Mouse (Mus musculus): ENCODE results near the gene Gm30083. TPM values are rescaled to one million over a fixed set of nuclear protein-coding genes. Genes with fewer than 3 reads are reported as not detected.

The Gm30083 gene
- polyA plus RNA-seq, 1 experiment, result not detected

DNA sequence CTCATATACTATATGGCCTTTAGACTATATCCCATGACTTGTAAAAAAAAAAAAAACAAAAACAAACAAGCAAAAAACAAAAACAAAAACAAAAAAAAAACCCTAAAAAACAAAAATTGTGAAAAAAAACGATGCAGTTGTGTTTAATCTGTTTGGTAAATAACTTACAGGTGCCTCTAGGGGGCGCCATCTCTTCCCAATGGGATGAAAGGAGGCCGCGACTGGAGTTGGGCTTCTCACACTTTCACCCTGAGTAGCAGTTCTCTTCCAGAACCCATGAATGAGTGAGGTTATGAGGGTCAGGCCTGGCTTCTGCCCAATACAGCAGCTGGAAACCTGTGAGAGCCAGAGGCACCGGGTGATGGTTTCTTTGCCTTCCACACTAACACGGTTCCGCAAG, 49.3 kb downstream of the Gm30083 start:
- DNase-seq, result no peak
- H3K4me3 ChIP-seq (ENCODE audit: insufficient read depth, low read depth, low read length), result no peak overlapping the region
- 70% methylated on average over 7 of the region's 7 CpGs for WGBS
- H3K27me3 ChIP-seq (replicated peaks; ENCODE audit: control insufficient read depth, insufficient read depth, low read length), result no peaks in the 10 kb centered on the region
- no peak overlapping the region for H3K27ac ChIP-seq (ENCODE audit: insufficient read depth, low read depth, low read length)
- TF ChIP-seq POLR2A (IDR thresholded peaks at IDR 0.05; ENCODE audit: low read depth, low read length), result no peak
- no peak for TF ChIP-seq CTCF (conservative IDR thresholded peaks at IDR 0.05; ENCODE audit: insufficient read depth, insufficient read length, low read depth, low read length)
- H3K36me3 ChIP-seq (ENCODE audit: control insufficient read depth, insufficient read depth, low read length), result no peaks in the 10 kb centered on the region
- no peaks in the 10 kb centered on the region for H3K4me1 ChIP-seq (ENCODE audit: control insufficient read depth, insufficient read depth, low read length)

DNA sequence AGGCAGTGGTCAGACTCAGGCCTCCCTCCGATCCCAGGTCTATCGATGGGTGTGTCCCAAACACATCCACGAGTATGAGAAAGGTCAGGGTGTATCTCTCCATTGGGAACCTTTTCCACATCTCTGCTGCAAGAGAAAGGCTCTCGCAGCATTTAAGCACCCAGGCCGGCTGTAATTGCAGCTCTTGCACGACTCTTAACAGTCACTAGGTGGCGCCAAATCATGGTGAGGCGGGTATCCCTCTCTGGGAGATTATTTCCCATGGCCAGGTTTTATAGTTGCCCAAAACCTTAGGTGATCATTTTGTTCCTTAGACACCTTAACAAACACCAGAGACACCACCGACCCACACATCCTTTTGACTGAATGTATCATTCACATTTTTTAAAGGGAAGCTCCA, 55.6 kb downstream of the Gm30083 start:
- no peak overlapping the region for H3K27ac ChIP-seq (ENCODE audit: insufficient read depth, low read depth, low read length)
- TF ChIP-seq CTCF (conservative IDR thresholded peaks at IDR 0.05; ENCODE audit: insufficient read depth, insufficient read length, low read depth, low read length) (peak; percentile 67), POLR2A (IDR thresholded peaks at IDR 0.05; ENCODE audit: low read depth, low read length) (no peak)
- H3K4me1 ChIP-seq (ENCODE audit: control insufficient read depth, insufficient read depth, low read length), result no peaks in the 10 kb centered on the region
- no peaks in the 10 kb centered on the region for H3K36me3 ChIP-seq (ENCODE audit: control insufficient read depth, insufficient read depth, low read length)
- peak; percentile 36 for DNase-seq
- 11% methylated on average over 9 of the region's 9 CpGs for WGBS
- no peak overlapping the region for H3K4me3 ChIP-seq (ENCODE audit: insufficient read depth, low read depth, low read length)
- no peaks in the 10 kb centered on the region for H3K27me3 ChIP-seq (replicated peaks; ENCODE audit: control insufficient read depth, insufficient read depth, low read length)

DNA sequence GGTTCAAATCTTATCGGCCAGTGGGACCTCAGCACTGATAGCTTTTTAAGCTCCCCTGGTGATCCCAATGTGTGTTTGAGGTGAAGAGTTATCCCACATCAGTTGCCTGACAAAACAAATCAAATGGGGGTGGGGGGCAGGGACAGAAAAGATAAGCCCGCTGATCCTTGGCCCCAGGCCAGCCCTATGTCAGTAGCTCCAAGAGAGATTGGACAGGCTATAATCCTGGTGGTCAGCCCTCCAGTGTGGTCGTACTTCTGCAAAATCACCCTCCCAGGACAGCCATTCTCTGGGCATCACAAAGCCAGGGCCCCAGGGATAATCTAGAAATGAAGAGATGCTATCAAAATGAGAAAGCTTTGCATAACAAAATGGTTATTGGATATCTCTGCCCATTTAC, 56.1 kb downstream of the Gm30083 start:
- DNase-seq, result no peak
- H3K36me3 ChIP-seq (ENCODE audit: control insufficient read depth, insufficient read depth, low read length), result no peaks in the 10 kb centered on the region
- no peak overlapping the region for H3K4me3 ChIP-seq (ENCODE audit: insufficient read depth, low read depth, low read length)
- TF ChIP-seq POLR2A (IDR thresholded peaks at IDR 0.05; ENCODE audit: low read depth, low read length) (no peak), CTCF (conservative IDR thresholded peaks at IDR 0.05; ENCODE audit: insufficient read depth, insufficient read length, low read depth, low read length) (no peak)
- 70% methylated on average over 3 of the region's 3 CpGs for WGBS
- H3K4me1 ChIP-seq (ENCODE audit: control insufficient read depth, insufficient read depth, low read length), result no peaks in the 10 kb centered on the region
- H3K27me3 ChIP-seq (replicated peaks; ENCODE audit: control insufficient read depth, insufficient read depth, low read length), result no peaks in the 10 kb centered on the region
- no peak overlapping the region for H3K27ac ChIP-seq (ENCODE audit: insufficient read depth, low read depth, low read length)

DNA sequence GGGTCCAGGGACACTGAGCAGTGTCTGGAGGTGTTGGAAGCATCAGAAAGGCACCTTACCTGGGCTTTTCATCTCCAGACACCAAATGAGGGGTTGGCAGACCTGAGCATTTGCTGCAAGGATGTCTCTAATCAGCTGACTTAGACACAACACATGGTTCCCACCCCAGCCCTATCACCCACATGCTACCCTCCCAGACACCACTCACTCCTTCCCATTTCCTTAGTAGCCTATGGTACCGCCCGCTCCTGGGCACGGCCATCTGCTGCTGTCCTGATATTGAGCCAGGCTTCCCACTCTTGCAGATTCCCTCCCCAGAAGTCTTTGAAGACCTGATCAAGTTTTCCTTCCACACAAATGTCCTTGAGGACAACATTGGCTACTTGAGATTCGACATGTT, 56.8 kb downstream of the Gm30083 start:
- 88% methylated on average over 4 of the region's 4 CpGs for WGBS
- Histone ChIP-seq H3K27ac (ENCODE audit: insufficient read depth, low read depth, low read length) (no peak overlapping the region), H3K27me3 (replicated peaks; ENCODE audit: control insufficient read depth, insufficient read depth, low read length) (no peaks in the 10 kb centered on the region), H3K4me1 (ENCODE audit: control insufficient read depth, insufficient read depth, low read length) (no peaks in the 10 kb centered on the region), H3K4me3 (ENCODE audit: insufficient read depth, low read depth, low read length) (no peak overlapping the region), H3K36me3 (ENCODE audit: control insufficient read depth, insufficient read depth, low read length) (no peaks in the 10 kb centered on the region)
- DNase-seq, result no peak
- TF ChIP-seq POLR2A (IDR thresholded peaks at IDR 0.05; ENCODE audit: low read depth, low read length) (no peak), CTCF (conservative IDR thresholded peaks at IDR 0.05; ENCODE audit: insufficient read depth, insufficient read length, low read depth, low read length) (no peak)

DNA sequence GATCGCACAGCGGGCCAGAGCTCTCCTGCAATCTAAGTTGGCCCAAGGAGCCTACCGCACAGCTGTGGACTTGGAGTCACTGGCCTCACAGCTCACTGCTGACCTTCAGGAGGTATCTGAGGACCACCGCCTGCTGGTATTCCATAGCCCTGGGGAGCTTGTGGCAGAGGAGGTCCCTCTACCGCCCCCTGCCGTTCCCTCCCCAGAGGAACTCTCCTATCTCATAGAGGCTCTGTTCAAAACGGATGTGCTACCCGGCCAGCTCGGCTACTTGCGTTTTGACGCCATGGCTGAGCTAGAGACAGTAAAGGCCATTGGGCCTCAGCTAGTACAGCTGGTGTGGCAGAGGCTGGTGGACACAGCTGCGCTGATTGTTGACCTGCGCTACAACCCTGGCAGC, 58.9 kb downstream of the Gm30083 start:
- H3K4me1 ChIP-seq (ENCODE audit: control insufficient read depth, insufficient read depth, low read length), result no peaks in the 10 kb centered on the region
- no peak overlapping the region for H3K27ac ChIP-seq (ENCODE audit: insufficient read depth, low read depth, low read length)
- H3K27me3 ChIP-seq (replicated peaks; ENCODE audit: control insufficient read depth, insufficient read depth, low read length), result no peaks in the 10 kb centered on the region
- no peak for TF ChIP-seq CTCF (conservative IDR thresholded peaks at IDR 0.05; ENCODE audit: insufficient read depth, insufficient read length, low read depth, low read length)
- no peak for TF ChIP-seq POLR2A (IDR thresholded peaks at IDR 0.05; ENCODE audit: low read depth, low read length)
- no peak overlapping the region for H3K4me3 ChIP-seq (ENCODE audit: insufficient read depth, low read depth, low read length)
- WGBS, result 78% methylated on average over 13 of the region's 13 CpGs
- DNase-seq, result no peak
- no peaks in the 10 kb centered on the region for H3K36me3 ChIP-seq (ENCODE audit: control insufficient read depth, insufficient read depth, low read length)

DNA sequence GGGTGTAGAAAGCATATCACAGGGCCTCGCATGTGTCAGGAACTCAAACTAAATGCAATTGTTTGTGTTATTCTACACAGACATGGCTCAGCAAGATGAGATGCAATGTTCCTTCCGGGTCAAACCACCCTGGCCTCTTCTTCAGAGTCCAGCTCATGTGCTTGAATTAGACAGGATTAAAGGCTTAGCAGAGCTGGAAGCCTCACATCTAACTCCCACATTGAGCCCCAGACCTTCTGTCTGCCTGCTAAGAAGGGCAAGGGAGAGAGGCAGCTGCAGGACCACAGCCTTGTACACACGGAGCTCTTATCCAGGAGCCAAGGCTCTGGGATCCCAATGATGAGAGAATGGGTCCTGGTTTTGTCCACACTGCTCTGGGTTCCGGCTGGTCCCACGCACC, 61.2 kb downstream of the Gm30083 start, which contains the start of gene Rbp3:
TSS of gene Rbp3 (plus strand) at position 243 of the 400 bp plus-strand sequence.
- Histone ChIP-seq H3K4me3 (ENCODE audit: insufficient read depth, low read depth, low read length) (no peak within 1 kb of the TSS), H3K36me3 (ENCODE audit: control insufficient read depth, insufficient read depth, low read length) (no peaks in the 10 kb centered on the region), H3K4me1 (ENCODE audit: control insufficient read depth, insufficient read depth, low read length) (no peaks in the 10 kb centered on the region), H3K27me3 (replicated peaks; ENCODE audit: control insufficient read depth, insufficient read depth, low read length) (no peaks in the 10 kb centered on the region), H3K27ac (ENCODE audit: insufficient read depth, low read depth, low read length) (no peak within 1 kb of the TSS)
- DNase-seq, result no peak
- WGBS, result 80% methylated on average over 5 of the region's 5 CpGs
- TF ChIP-seq POLR2A (IDR thresholded peaks at IDR 0.05; ENCODE audit: low read depth, low read length), result no peak
- TF ChIP-seq CTCF (conservative IDR thresholded peaks at IDR 0.05; ENCODE audit: insufficient read depth, insufficient read length, low read depth, low read length), result no peak

DNA sequence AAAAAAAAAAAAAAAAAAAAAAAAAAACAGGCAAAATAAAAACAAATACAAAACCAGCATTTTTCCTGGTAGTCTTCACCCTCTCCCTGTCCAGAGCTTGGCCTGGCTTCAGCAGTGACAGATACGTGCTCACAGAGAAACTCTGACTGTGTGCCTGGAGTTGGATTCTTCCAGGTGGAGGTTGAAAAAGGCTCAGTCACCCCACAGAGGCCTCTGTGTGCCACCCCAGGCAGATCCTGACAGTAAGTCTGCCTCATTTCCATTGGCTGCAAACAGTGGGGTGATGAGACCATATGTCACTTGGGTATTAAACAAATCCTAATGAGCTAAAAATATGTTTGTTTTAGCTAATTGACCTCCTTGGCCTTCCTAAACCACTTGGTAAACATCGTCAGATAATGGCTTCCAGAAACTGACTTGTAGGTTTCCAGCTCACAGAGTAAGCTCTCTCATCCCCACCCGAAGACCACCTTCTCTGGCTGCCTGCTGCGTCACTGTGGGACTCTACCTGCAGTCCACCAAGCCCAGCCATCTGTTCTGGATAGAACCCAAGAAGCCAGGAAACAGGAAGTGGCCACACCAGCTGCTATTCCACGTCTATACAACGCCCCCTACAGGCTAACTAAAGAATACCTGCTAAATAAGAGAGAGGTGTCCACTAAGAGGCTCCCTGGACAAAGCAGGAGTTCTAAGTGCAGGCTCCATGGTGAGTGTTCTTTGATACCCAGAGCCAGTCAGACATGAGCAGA, 62.6 kb downstream of the Gm30083 start:
- no peak overlapping the region for H3K4me3 ChIP-seq (ENCODE audit: insufficient read depth, low read depth, low read length)
- 58% methylated on average over 6 of the region's 6 CpGs for WGBS
- TF ChIP-seq CTCF (conservative IDR thresholded peaks at IDR 0.05; ENCODE audit: insufficient read depth, insufficient read length, low read depth, low read length) (no peak), POLR2A (IDR thresholded peaks at IDR 0.05; ENCODE audit: low read depth, low read length) (no peak)
- no peak for DNase-seq
- no peaks in the 10 kb centered on the region for H3K4me1 ChIP-seq (ENCODE audit: control insufficient read depth, insufficient read depth, low read length)
- no peaks in the 10 kb centered on the region for H3K36me3 ChIP-seq (ENCODE audit: control insufficient read depth, insufficient read depth, low read length)
- H3K27me3 ChIP-seq (replicated peaks; ENCODE audit: control insufficient read depth, insufficient read depth, low read length), result no peaks in the 10 kb centered on the region
- no peak overlapping the region for H3K27ac ChIP-seq (ENCODE audit: insufficient read depth, low read depth, low read length)

All from kidney, adult 2 months (tissue).